In genomic region chr11:40737369-40737768, GRCm38 (mm10) we compare ENCODE assay signal across 28 mouse cellular contexts. TPM values are rescaled to one million over a fixed set of nuclear protein-coding genes. Genes with fewer than 3 reads are reported as not detected.
DNase-seq lines count a peak whose midpoint lies in the region; ATAC-seq and TF ChIP-seq lines count a peak whose summit lies in the region.
"Had no signal": no experiment of that assay in that cellular context is flagged by ENCODE, and none has a peak within 500 bp of the region (broad histone marks: within the 10 kb centered on the region; RNA-seq: fewer than 3 reads in every experiment).

No protein-coding gene starts in this region.

- H3K27me3 ChIP-seq in heart, adult 2 months (ENCODE audit: control insufficient read depth, insufficient read depth, low read length) = no peaks in the 10 kb centered on the region
- no peaks in the 10 kb centered on the region for H3K27me3 ChIP-seq in forebrain, embryonic 12.5 days
- no peaks in the 10 kb centered on the region for H3K27me3 ChIP-seq in liver, postnatal 0 days (ENCODE audit: insufficient read depth, low read length)
- H3K27me3 ChIP-seq: CH12.LX; embryonic facial prominence, embryonic 13.5 days; embryonic facial prominence, embryonic 15.5 days; forebrain, embryonic 13.5 days; forebrain, embryonic 15.5 days; Patski had no signal

- intact Hi-C loops in heart, adult 2 months (cut with DNase I) = no loop called here

- H3K27ac ChIP-seq in heart, adult 2 months = no peak overlapping the region
- H3K27ac ChIP-seq in forebrain, embryonic 12.5 days = no peak overlapping the region
- no peak overlapping the region for H3K27ac ChIP-seq in liver, postnatal 0 days (ENCODE audit: low read depth)
- H3K27ac ChIP-seq: embryonic facial prominence, embryonic 13.5 days; embryonic facial prominence, embryonic 15.5 days; forebrain, embryonic 10.5 days; forebrain, embryonic 13.5 days; forebrain, embryonic 15.5 days had no signal

- no peak overlapping the region for H3K4me2 ChIP-seq in forebrain, embryonic 12.5 days
- no peak overlapping the region for H3K4me2 ChIP-seq in liver, postnatal 0 days (ENCODE audit: low read depth, low read length)
- H3K4me2 ChIP-seq: embryonic facial prominence, embryonic 13.5 days; embryonic facial prominence, embryonic 15.5 days; forebrain, embryonic 13.5 days; forebrain, embryonic 15.5 days had no signal

- DNase-seq in heart, adult 11 months = peak; percentile 82
- no peak for DNase-seq in heart, adult 2 months
- peak; percentile 63 for DNase-seq in ES-CJ7 (ENCODE audit: low read depth, low spot score)
- peak; percentile 88 for DNase-seq in R1 (ENCODE audit: low read depth, low spot score)
- no peak for DNase-seq in liver, postnatal 0 days
- no peak for DNase-seq in embryo, embryonic 9.5 days (ENCODE audit: extremely low spot score)
- DNase-seq: adrenal gland, adult 2 months; adrenal gland, postnatal 10 days; adrenal gland, postnatal 36 days; B cell, adult 2 months; cerebellum, adult 11-12 months; cerebellum, adult 2 months; cerebellum, adult 9-10 months; cerebellum, postnatal 10 days; cerebellum, postnatal 25 days; forebrain, postnatal 0 days had no signal

- no peak overlapping the region for H3K4me3 ChIP-seq in heart, adult 2 months
- H3K4me3 ChIP-seq in forebrain, embryonic 12.5 days (replicated peaks) = no peak overlapping the region
- no peak overlapping the region for H3K4me3 ChIP-seq in liver, postnatal 0 days (ENCODE audit: low read depth, low read length)
- H3K4me3 ChIP-seq: embryonic facial prominence, embryonic 13.5 days; embryonic facial prominence, embryonic 15.5 days; erythroblast, embryonic 14.5 days; forebrain, embryonic 10.5 days; forebrain, embryonic 13.5 days; forebrain, embryonic 15.5 days had no signal

- no peak for TF ChIP-seq EP300 in heart, adult 2 months (IDR thresholded peaks at IDR 0.05; ENCODE audit: insufficient read depth, low read depth, low read length)
- TF ChIP-seq EP300 in liver, postnatal 0 days (IDR thresholded peaks at IDR 0.05; ENCODE audit: low read depth) = no peak

- peaks cover 1% of the 10 kb centered on the region for H3K4me1 ChIP-seq in heart, adult 2 months (ENCODE audit: control insufficient read depth, insufficient read depth, low read length)
- peaks cover 17% of the 10 kb centered on the region for H3K4me1 ChIP-seq in forebrain, embryonic 12.5 days
- peaks cover 13% of the 10 kb centered on the region for H3K4me1 ChIP-seq in liver, postnatal 0 days (ENCODE audit: insufficient read depth)

- 90% methylated on average over 3 of the region's 3 CpGs for WGBS in heart, adult 2 months
- 90% methylated on average over 3 of the region's 3 CpGs for WGBS in forebrain, embryonic 12.5 days
- WGBS in liver, postnatal 0 days (ENCODE audit: insufficient replicate concordance) = 83% methylated on average over 3 of the region's 3 CpGs

- no peak for TF ChIP-seq CTCF in heart, adult 2 months (IDR thresholded peaks at IDR 0.05)
- no peak for TF ChIP-seq CTCF in liver, postnatal 0 days (IDR thresholded peaks at IDR 0.05; ENCODE audit: low read depth)

- H3K9me3 ChIP-seq in forebrain, embryonic 12.5 days = no peaks in the 10 kb centered on the region
- no peaks in the 10 kb centered on the region for H3K9me3 ChIP-seq in liver, postnatal 0 days (ENCODE audit: low read length)
- H3K9me3 ChIP-seq: embryonic facial prominence, embryonic 13.5 days; embryonic facial prominence, embryonic 15.5 days; forebrain, embryonic 10.5 days; forebrain, embryonic 13.5 days; forebrain, embryonic 15.5 days; G1E had no signal

- peaks cover 4% of the 10 kb centered on the region for H3K36me3 ChIP-seq in heart, adult 2 months (ENCODE audit: control insufficient read depth, insufficient read depth, low read length)
- peaks cover 49% of the 10 kb centered on the region for H3K36me3 ChIP-seq in forebrain, embryonic 12.5 days (replicated peaks)
- H3K36me3 ChIP-seq in liver, postnatal 0 days (replicated peaks; ENCODE audit: insufficient read depth, low read length) = peaks cover 28% of the 10 kb centered on the region

- ATAC-seq in forebrain, embryonic 12.5 days (ENCODE audit: low FRiP score) = no peak
- no peak for ATAC-seq in liver, postnatal 0 days
- ATAC-seq: activated CD4-positive, CD25-positive, alpha-beta regulatory T cell, adult 4 months; CD4-positive, CD25-positive, alpha-beta regulatory T cell, adult 4 months; forebrain, embryonic 13.5 days; forebrain, embryonic 15.5 days; forebrain, postnatal 0 days; Patski had no signal

- H3K9ac ChIP-seq in heart, adult 2 months (ENCODE audit: low read depth, low read length) = no peak overlapping the region
- H3K9ac ChIP-seq in forebrain, embryonic 12.5 days = no peak overlapping the region
- no peak overlapping the region for H3K9ac ChIP-seq in liver, postnatal 0 days (replicated peaks)
- H3K9ac ChIP-seq: embryonic facial prominence, embryonic 13.5 days; embryonic facial prominence, embryonic 15.5 days; forebrain, embryonic 13.5 days; forebrain, embryonic 15.5 days; forebrain, postnatal 0 days had no signal

- TF ChIP-seq POLR2A in heart, adult 2 months (IDR thresholded peaks at IDR 0.05; ENCODE audit: insufficient read depth, low read depth, low read length) = no peak

- H3K79me2 ChIP-seq in heart, adult 2 months (replicated peaks; ENCODE audit: control insufficient read depth, insufficient read depth, low read length) = peaks cover 3% of the 10 kb centered on the region

RNA-seq across cellular contexts. Expression of gene Nudcd2, which starts 3.9 kb away (rescaled TPM):
- 10 to 100 TPM; 14.4 to 14.7 TPM for total RNA-seq in heart, adult 2 months (2021)
- polyA plus RNA-seq in heart, adult 2 months (2012; rRNA removed) = 3.6 and 10.7 TPM in 2 replicates
- 151 and 171 TPM in 2 replicates for polyA plus RNA-seq in forebrain, embryonic 12.5 days (2016; fragmentation: Nextera tagmentation; extraction: Ambion mirVana)
- 68.6 and 70.1 TPM in 2 replicates for polyA plus RNA-seq in liver, postnatal 0 days (2015; fragmentation: Nextera tagmentation; extraction: Ambion mirVana)

RNA-seq across cellular contexts. Expression of gene Hmmr, which starts 4.1 kb away (rescaled TPM):
- under 1 TPM; 0.13 to 0.20 TPM for total RNA-seq in heart, adult 2 months (2021)
- 0.18 and 0.21 TPM in 2 replicates for polyA plus RNA-seq in heart, adult 2 months (2012; rRNA removed)
- polyA plus RNA-seq in forebrain, embryonic 12.5 days (2016; fragmentation: Nextera tagmentation; extraction: Ambion mirVana) = 64.3 and 68.3 TPM in 2 replicates
- 16.5 and 21.8 TPM in 2 replicates for polyA plus RNA-seq in liver, postnatal 0 days (2015; fragmentation: Nextera tagmentation; extraction: Ambion mirVana)

RNA-seq across cellular contexts. Expression of gene Ccng1, which starts 17.7 kb away (rescaled TPM):
- total RNA-seq in heart, adult 2 months (2021) = 100 to 1,000 TPM; 428 to 489 TPM
- polyA plus RNA-seq in heart, adult 2 months (2012; rRNA removed) = 137 and 314 TPM in 2 replicates
- polyA plus RNA-seq in forebrain, embryonic 12.5 days (2016; fragmentation: Nextera tagmentation; extraction: Ambion mirVana) = 35.4 and 37.7 TPM in 2 replicates
- polyA plus RNA-seq in liver, postnatal 0 days (2015; fragmentation: Nextera tagmentation; extraction: Ambion mirVana) = 11.3 and 11.7 TPM in 2 replicates

RNA-seq across cellular contexts. Expression of gene Mat2b, which starts 42.4 kb away (rescaled TPM):
- total RNA-seq in heart, adult 2 months (2021) = 100 to 1,000 TPM in 1 of 2 experiments, 10 to 100 TPM in 1; 84.7 to 102 TPM
- 52.1 and 76.6 TPM in 2 replicates for polyA plus RNA-seq in heart, adult 2 months (2012; rRNA removed)
- polyA plus RNA-seq in forebrain, embryonic 12.5 days (2016; fragmentation: Nextera tagmentation; extraction: Ambion mirVana) = 80.3 and 84.8 TPM in 2 replicates
- polyA plus RNA-seq in liver, postnatal 0 days (2015; fragmentation: Nextera tagmentation; extraction: Ambion mirVana) = 46.4 and 50.3 TPM in 2 replicates

Comparison
In these comparisons a context has a peak if more than half of its experiments do, and no peak if none do; other contexts are left out.
1. DNase-seq: peak in heart, adult 11 months (single experiment), ES-CJ7 (single experiment) and R1 (single experiment); none in heart, adult 2 months (0 of 2), liver, postnatal 0 days (single experiment) and embryo, embryonic 9.5 days (single experiment).
2. RNA of gene Hmmr, which starts 4.1 kb away (polyA plus RNA-seq): 64.3 to 68.3 TPM in forebrain, embryonic 12.5 days and 16.5 to 21.8 TPM in liver, postnatal 0 days; 0.18 to 0.21 TPM in heart, adult 2 months; every median in the first group is over 10 times any median in the second.